Mouse (Mus musculus) olfactory bulb, adult 2 months (tissue): ENCODE data around the gene Mrtfa.

Experiments used
- CTCF ChIP-seq: fragments of 200-500 bp; IDR thresholded peaks from 2 replicates; pipeline ENCODE4 v1.5.1; 2012; ENCODE audit warnings: low read depth, mild to moderate bottlenecking, low read length, moderate library complexity; ENCODE audit not compliant: insufficient read depth
- POLR2A ChIP-seq: fragments of 200-500 bp; IDR thresholded peaks from 2 replicates; pipeline ENCODE4 v1.6.1; 2012; ENCODE audit warnings: mild to moderate bottlenecking, low read depth, low read length, moderate library complexity; ENCODE audit not compliant: insufficient read depth

- no peak for TF ChIP-seq CTCF
- TF ChIP-seq POLR2A, result no peak
Observed at GRCm38 (mm10) chr15:81236062-81236461, 45.5 kb upstream of the Mrtfa start.
